Mouse (Mus musculus) left cerebral cortex, adult 2 months (tissue): ENCODE measurements around the gene Chrna9. TPM values are rescaled to one million over a fixed set of nuclear protein-coding genes. Genes with fewer than 3 reads are reported as not detected.

Source experiments
- DNase-seq, 2 experiments: peaks; one replicate each; pipeline ENCODE4 v3.0.0; 2021 to 2022; ENCODE audit warnings: low spot score in 2 of 2, mixed read lengths in 1 of 2; ENCODE audit errors: extremely low spot score in 1 of 2
- H3K27ac ChIP-seq: fragments of 200-600 bp; 2 replicates; pipeline ENCODE4 v1.8.1; 2022
- H3K4me3 ChIP-seq: fragments of 200-600 bp; 2 replicates; pipeline ENCODE4 v1.8.1; 2022
- CTCF ChIP-seq: fragments of 200-600 bp; IDR thresholded peaks from 2 replicates; pipeline ENCODE4 v1.8.1; 2022; ENCODE audit warnings: antibody characterized with exemption, mild to moderate bottlenecking, moderate library complexity
- intact Hi-C: fragments of 180-260 bp; cut with DNase I; formaldehyde crosslinking; loops from one replicate; pipeline ENCODE4 v1.15.1; 2025
- total RNA-seq, 2 experiments: library from RNA; stranded (reverse); gene quantifications; 2 replicates each; pipeline ENCODE4 v1.2.3; 2021

Gene Chrna9
- total RNA-seq, 2 experiments from 2014 or later, result not detected

GRCm38 (mm10) chr5:65902811-65903210 lies 31.9 kb upstream of the Chrna9 start:
- no peak overlapping the region for H3K4me3 ChIP-seq
- no peak for DNase-seq
- no peak for TF ChIP-seq CTCF
- intact Hi-C loops, result no loop called here
- H3K27ac ChIP-seq, result no peak overlapping the region

GRCm38 (mm10) chr5:65904476-65904875 lies 30.2 kb upstream of the Chrna9 start:
- Histone ChIP-seq H3K27ac (no peak overlapping the region), H3K4me3 (no peak overlapping the region)
- intact Hi-C loops, result no loop called here
- TF ChIP-seq CTCF, result no peak
- no peak for DNase-seq

GRCm38 (mm10) chr5:65908751-65909150 lies 26.0 kb upstream of the Chrna9 start:
- DNase-seq, result no peak
- intact Hi-C loops, result no loop called here
- TF ChIP-seq CTCF, result no peak

GRCm38 (mm10) chr5:65909321-65909720 lies 25.4 kb upstream of the Chrna9 start:
- intact Hi-C loops, result no loop called here
- DNase-seq, result no peak
- TF ChIP-seq CTCF, result no peak

More at GRCm38 (mm10) chr5:65908751-65909150, 26.0 kb upstream of the Chrna9 start:
- H3K4me3 ChIP-seq, result no peak overlapping the region
- no peak overlapping the region for H3K27ac ChIP-seq

DNA sequence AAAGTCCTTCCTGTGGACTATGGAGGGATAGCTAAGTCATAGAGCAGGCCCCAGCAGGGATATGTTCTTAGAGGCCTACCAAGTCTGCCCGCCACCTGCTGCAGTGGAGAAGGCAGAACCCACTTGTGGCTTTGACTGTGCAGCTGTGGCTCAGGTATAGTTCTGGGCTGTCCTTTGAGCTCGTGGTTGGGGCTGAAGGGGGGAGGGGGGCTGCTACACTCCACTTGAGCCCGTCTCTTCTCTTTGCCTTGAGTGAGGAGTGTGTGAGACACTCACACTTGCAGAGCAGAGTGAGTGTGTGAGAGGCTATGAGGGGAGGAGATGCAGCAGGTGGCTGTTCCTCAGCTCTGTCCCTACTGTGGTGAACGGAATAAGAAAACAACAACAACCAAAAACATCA lies 24.3 kb upstream of the Chrna9 start:
- intact Hi-C loops, result no loop called here
- Histone ChIP-seq H3K4me3 (no peak overlapping the region), H3K27ac (no peak overlapping the region)
- TF ChIP-seq CTCF, result no peak
- DNase-seq, result no peak

More at GRCm38 (mm10) chr5:65909321-65909720, 25.4 kb upstream of the Chrna9 start:
- Histone ChIP-seq H3K4me3 (no peak overlapping the region), H3K27ac (no peak overlapping the region)

GRCm38 (mm10) chr5:65911676-65912075 lies 23.0 kb upstream of the Chrna9 start:
- DNase-seq, result no peak
- intact Hi-C loops, result no loop called here
- no peak overlapping the region for H3K27ac ChIP-seq
- no peak for TF ChIP-seq CTCF
- no peak overlapping the region for H3K4me3 ChIP-seq

DNA sequence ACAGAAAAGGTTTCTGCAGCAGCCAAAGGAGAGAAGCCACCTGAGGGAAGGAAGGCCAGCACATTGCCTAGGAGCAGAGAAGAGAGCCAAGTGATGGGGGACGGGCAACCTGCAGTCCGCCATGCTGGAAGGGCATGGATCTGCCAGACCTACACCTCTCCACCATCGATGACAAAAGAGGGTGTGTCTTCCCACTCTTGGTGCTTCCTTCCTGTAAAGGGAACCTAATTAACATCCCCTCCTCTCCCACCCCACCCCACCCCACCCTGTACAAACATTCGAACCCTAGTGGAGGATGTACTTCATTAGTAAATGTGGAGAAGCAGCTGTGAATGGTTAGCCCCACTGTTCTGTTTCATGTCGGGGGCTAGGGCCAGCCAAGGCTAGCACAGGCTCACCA lies 22.5 kb upstream of the Chrna9 start:
- Histone ChIP-seq H3K4me3 (no peak overlapping the region), H3K27ac (no peak overlapping the region)
- intact Hi-C loops, result no loop called here
- no peak for TF ChIP-seq CTCF
- no peak for DNase-seq

- no peak for DNase-seq
- intact Hi-C loops, result no loop called here
- Histone ChIP-seq H3K27ac (no peak overlapping the region), H3K4me3 (no peak overlapping the region)
- TF ChIP-seq CTCF, result no peak
Observed at GRCm38 (mm10) chr5:65913126-65913525, 21.6 kb upstream of the Chrna9 start.

DNA sequence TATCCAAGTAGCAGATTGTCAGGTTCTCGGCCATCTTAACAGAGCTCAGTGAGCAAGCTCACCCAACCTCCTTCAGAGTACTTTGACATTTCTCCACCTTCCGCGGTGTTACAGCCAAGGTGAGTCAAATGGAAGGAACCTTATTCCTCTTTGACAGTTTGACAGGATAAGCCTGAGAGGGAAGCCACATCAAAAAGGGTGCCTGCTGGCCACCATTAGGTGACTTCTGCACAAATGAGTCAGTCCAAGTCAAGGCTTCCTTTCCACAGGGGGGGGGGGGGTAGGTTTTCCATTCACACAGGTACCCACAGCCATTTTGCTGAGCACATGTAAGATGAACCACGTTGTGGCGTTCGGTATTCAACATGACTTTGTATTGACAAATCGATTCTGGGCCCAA lies 20.4 kb upstream of the Chrna9 start:
- DNase-seq, result no peak
- Histone ChIP-seq H3K4me3 (no peak overlapping the region), H3K27ac (no peak overlapping the region)
- no peak for TF ChIP-seq CTCF
- intact Hi-C loops, result no loop called here

DNA sequence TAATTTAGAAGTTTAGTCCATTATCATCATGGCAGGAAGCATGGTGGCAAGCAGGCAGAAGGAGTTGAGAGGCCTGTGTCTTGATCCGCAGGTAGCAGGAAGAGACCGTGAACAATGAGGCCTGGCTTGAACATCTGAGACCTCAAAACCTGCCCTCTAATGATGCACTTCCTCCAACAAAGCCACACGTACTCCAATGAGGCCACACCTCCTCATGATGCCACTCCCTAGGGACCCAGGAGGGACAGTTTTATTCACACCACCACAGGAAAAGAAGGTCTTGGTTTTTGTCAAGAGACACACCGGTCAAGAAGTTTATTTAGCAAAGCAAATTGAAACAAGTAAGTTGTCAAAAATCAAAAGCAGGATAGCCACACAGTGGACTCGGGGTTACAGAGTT lies 17.8 kb upstream of the Chrna9 start:
- TF ChIP-seq CTCF, result no peak
- no peak overlapping the region for H3K4me3 ChIP-seq
- intact Hi-C loops, result no loop called here

DNA sequence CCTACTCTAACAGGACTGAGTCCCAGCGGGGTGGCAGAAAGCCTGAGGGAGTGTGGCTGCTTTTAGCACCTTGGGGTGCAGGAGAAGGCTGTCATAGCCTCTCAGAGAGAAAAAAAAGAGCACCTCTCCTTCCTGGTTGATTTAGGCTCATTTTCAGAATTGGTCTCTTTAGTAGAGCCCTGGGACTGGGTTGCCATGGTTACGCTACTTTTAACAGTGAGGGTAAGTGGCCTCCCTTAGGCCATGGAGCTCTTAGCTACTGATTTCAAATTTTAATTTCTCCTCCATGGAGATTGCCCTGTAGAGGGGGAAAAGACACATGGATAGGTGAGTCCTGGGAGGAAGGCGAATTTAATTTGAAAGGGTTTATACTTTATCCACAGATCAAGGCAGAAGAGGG lies 16.1 kb upstream of the Chrna9 start:
- TF ChIP-seq CTCF, result no peak
- Histone ChIP-seq H3K4me3 (no peak overlapping the region), H3K27ac (no peak overlapping the region)
- DNase-seq, result no peak
- intact Hi-C loops, result no loop called here

More for the DNA sequence above, 17.8 kb upstream of the Chrna9 start:
- H3K27ac ChIP-seq, result no peak overlapping the region
- DNase-seq, result no peak

GRCm38 (mm10) chr5:65919326-65919725 lies 15.4 kb upstream of the Chrna9 start:
- no peak for DNase-seq
- H3K27ac ChIP-seq, result no peak overlapping the region
- H3K4me3 ChIP-seq, result no peak overlapping the region
- intact Hi-C loops, result no loop called here
- TF ChIP-seq CTCF, result no peak

- H3K4me3 ChIP-seq, result no peak overlapping the region
- intact Hi-C loops, result no loop called here
- H3K27ac ChIP-seq, result no peak overlapping the region
- no peak for DNase-seq
- no peak for TF ChIP-seq CTCF
Observed at GRCm38 (mm10) chr5:65919904-65920303, 14.8 kb upstream of the Chrna9 start.
